Mouse (Mus musculus): ENCODE data around the gene Serpina1e. TPM values are rescaled to one million over a fixed set of nuclear protein-coding genes. Genes with fewer than 3 reads are reported as not detected.
"Not testable (repeated sequence)": the region's sequence is repeated elsewhere in the genome, so short reads cannot be mapped to it uniquely, and the experiment has no call there.

Serpina1e gene
- total RNA-seq, 2 experiments from 2014 or later, result not detected

DNA sequence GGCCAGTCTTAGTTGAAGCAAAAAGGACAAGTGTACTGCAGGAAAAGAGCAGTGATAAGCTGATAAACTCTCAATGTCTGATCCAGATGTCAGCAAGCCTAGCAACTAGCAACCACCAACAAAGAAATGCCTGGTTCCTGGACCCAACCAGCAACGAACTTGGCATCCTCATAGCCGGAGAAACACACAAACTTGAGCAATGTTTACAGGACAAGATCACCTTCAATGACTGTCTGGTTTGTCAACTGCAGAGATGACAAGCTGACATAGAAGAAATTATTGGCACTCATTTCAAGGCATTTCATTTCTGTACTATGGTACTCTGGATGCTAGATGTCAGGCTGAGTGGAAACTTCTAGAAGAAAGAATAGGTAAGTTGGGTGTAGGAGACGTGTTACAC lies 8.0 kb upstream of the Serpina1e start:
- no peak for ATAC-seq (replicated peaks; ENCODE audit: poor library complexity, severe bottlenecking)

DNA sequence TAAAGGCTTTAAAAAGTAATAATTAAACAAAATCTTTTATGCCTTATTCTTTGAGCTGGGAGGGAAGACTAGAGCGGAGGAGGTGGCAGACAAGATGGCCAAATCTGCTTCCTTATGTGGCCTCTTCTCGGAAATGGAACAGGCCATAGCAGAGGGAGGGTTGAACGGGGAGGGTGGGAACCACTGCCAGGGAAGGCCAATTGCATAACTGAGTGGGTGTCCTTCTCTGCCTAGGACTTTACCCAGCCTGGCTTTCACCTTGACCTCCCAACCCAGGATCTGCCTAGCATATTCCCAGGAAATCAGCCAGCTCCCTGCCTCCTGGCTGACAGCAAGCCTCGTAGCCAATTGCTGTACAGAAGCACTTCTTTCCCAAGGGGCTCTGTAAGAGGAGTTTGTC lies 4.5 kb upstream of the Serpina1e start:
- no peak for ATAC-seq (replicated peaks; ENCODE audit: poor library complexity, severe bottlenecking)

DNA sequence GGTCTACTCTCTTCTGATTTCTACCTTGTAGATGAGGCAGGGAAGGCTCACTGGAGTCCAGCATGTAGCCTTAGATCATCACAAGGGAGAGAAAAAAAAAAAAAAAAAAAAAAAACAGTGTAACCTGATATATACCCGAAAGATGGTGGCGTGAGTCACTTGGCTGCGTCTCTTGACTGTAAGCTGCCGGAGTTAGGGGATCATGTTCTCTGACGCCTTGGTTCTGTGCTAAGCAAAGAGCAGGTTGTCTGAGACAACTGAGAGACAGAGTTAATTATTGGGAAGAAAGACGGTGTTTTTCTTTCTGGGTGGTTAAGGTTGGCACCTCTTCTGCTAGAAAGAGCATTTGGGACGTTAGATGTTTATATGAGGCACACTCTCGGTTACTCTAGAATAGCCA lies 4.1 kb upstream of the Serpina1e start:
- ATAC-seq (replicated peaks; ENCODE audit: poor library complexity, severe bottlenecking), result no peak

DNA sequence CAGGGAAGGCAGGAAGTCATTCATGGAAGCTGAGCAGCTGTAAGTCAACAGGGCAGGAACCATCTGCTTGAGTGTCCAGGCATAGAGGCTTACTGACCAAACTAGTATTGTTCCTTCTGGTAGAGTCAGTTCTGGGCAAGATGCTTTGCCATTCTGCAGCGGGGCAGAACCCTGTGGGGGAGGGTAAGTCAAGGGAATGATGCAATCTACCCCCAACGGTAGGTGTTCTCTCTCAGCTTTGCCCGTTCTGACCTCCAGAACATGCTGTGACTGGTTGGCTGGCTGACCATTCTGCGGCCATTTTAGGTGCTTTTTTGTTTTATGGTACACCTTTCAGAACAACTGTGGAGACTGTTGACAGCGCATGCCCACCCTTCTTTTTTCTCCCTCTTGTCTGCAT lies 3.6 kb upstream of the Serpina1e start:
- ATAC-seq (replicated peaks; ENCODE audit: poor library complexity, severe bottlenecking), result no peak

DNA sequence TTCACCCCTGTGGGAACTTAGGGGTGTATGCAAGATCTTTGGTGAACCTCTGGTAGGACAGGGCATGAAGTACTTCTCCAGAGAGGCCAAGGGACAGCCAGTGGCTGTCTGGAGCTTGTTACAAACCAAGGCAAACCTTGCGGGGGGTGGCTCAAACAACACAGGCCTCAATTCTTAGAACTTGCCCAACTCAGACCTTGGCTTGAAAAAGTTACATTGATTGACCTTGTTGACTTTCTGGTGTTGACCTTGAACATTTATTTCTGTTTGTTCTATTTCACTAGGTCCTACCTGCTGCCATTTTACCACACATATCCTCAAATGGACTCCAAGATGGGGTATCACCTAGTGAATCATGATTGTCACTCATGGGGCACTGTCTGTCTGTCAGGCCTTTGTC lies 2.9 kb upstream of the Serpina1e start:
- no peak for ATAC-seq (replicated peaks; ENCODE audit: poor library complexity, severe bottlenecking)

DNA sequence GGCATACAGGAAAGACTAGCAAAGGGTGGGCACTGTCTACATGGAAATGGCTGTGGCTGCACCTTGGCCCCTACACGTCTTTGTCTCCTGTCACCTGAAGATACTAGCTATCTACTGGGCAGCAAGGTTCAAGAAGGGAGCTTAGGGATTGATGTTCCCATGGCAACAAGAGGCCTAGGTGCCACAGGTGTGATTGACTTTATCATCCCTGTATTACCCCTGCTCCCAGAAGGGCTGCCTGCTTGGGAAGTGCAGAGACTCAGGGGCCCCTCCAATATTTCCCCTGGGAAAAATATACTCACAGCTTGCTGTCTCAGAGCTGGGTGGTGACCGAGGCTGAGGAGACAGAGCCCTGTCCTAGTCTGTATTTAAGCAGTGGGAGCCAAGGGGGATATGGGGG lies 2.2 kb downstream of the Serpina1e start:
- ATAC-seq (replicated peaks; ENCODE audit: poor library complexity, severe bottlenecking), result not testable (repeated sequence)

DNA sequence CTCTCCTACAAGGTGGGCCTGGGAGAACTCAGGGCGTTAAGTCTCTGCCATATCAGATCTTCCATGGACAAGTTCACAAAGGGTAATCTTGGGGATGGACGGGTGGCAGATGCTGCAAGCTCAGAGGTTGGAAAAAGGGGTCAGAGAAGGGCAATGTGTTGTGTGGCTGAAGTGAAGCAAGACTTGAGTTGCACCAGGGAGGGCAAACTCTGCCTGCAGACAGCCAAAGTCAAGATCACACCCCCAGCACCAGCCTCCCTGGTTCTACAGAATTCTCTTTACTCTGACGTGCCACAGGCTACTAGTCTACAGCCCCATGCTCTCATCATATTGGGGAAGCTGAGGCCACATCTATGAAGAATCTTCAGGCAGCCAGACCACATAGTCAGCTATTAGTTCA lies 5.8 kb downstream of the Serpina1e start:
- not testable (repeated sequence) for ATAC-seq (replicated peaks; ENCODE audit: poor library complexity, severe bottlenecking)

DNA sequence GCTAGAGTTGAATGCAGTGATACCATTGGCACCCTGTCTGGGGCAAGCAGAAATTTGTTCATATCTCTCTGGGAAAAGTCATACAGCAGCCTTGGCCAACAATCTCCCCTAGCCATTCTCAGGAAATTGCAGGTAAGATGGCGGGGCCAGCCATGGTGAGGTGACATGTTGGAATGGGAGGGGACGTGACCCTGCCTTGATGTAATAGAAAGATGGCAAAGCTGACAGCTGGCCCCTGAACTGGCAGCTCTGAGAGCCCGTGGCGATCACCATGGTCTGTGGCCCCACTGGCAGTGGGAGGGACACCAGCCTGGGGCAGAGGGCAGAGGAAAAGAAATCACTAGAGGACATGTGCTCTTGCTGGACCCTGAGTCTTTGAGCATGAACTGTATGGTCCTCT lies 12.5 kb downstream of the Serpina1e start:
- no peak for ATAC-seq (replicated peaks; ENCODE audit: poor library complexity, severe bottlenecking)

DNA sequence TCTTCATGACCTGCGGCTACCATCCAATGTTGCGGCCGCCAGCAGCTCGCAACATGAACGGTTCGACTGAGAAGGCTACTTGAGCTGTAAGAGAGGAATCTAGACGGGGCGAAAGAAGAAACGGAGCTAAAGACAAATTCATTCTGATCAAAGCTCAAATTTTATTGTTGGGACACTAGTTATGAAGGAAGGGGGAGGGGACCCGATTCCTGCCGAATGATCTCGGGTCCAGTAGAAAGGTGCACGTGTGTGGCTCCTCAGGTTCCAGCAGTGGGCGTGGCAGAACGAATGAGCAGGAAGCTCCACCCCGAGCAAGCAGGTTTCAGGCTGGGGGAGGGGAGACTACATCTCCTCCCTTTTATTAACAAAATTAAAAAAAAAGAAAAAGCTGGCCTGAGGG lies 49.6 kb downstream of the Serpina1e start:
- not testable (repeated sequence) for ATAC-seq (replicated peaks; ENCODE audit: poor library complexity, severe bottlenecking)

DNA sequence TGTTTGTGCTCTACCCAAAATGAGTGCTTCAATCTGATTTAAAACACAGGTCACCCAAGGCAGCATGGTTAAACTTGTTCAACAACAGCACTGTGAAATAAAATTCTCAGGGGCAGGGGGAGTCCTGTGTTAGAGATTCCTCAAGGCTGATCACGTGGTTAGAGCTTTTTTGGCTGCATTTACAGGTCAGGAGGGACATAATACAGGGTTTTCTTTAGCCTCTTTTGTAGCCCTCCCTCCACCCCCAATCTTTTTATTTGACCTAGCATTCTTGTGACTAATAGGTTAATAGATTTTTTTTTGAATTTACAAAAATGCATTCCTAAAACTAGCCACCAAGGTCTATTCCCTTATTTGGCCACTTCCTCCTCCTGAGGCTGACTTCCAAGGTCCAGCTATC lies 51.0 kb downstream of the Serpina1e start:
- ATAC-seq (replicated peaks; ENCODE audit: poor library complexity, severe bottlenecking), result not testable (repeated sequence)

DNA sequence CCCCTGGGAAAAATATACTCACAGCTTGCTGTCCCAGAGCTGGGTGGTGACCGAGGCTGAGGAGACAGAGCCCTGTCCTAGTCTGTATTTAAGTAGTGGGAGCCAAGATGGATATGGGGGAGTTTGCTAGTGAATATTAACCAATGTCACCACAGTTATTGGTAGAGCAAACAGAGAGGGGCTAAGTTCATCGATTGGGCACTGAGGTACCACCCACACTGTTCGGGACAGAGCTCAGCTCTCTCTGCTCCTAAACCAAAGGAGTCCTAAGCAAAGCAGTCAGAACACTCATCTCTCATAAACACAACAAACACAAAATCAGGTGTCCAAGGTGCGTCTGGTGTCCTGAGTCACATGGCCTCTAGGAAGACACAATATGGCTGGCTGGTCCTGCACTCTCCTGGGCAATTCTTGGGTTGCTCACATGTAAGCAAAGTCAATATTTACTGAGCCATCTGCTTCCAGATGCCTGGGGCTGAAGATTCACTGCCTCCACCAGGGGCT lies 53.9 kb downstream of the Serpina1e start, which contains the start of gene Serpina1c:
TSS of gene Serpina1c (minus strand) at position 51 of the 504 bp plus-strand sequence.
- not testable (repeated sequence) for ATAC-seq (replicated peaks; ENCODE audit: poor library complexity, severe bottlenecking)

DNA sequence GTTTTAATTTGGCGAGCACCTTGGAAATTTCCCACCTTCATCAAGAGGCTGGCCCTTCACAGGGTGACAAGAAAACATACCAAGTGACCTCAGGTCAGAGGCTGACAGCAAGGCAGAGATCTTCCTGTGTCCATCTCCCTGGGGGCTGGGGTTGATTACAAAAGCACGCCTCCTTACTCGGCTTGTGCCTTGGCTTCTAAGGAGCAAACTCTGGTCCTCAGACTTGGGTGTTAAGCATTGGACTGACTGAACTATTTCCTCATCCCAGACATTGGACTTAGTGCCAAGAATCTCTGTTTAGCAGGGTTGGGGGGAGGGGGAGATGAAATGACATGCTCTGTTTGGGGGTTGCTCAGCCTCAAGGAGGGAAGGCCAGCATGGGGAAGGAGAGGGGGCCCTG lies 56.8 kb downstream of the Serpina1e start:
- not testable (repeated sequence) for ATAC-seq (replicated peaks; ENCODE audit: poor library complexity, severe bottlenecking)

Other genes starting within 250 kb of the Serpina1e start
- gene Serpina1d, start 185.4 kb downstream of the Serpina1e start, total RNA-seq (2014; fragmentation: Nextera tagmentation), result not detected in 2 replicates
- not detected in 2 replicates for gene Serpina1d, start 185.4 kb downstream of the Serpina1e start, total RNA-seq (2017)
- gene Serpina1b, start 128.6 kb downstream of the Serpina1e start, total RNA-seq (2014; fragmentation: Nextera tagmentation), result not detected in 2 replicates
- not detected in 2 replicates for gene Serpina1b, start 128.6 kb downstream of the Serpina1e start, total RNA-seq (2017)
- gene Serpina1a, start 95.4 kb downstream of the Serpina1e start, total RNA-seq (2014; fragmentation: Nextera tagmentation), result not detected in 2 replicates
- gene Serpina1a, start 95.4 kb downstream of the Serpina1e start, total RNA-seq (2017), result not detected in 2 replicates
- not detected in 2 replicates for gene Serpina1c, start 54.1 kb downstream of the Serpina1e start, total RNA-seq (2014; fragmentation: Nextera tagmentation)
- not detected in 2 replicates for gene Serpina1c, start 54.1 kb downstream of the Serpina1e start, total RNA-seq (2017)
- gene Serpina11, start 31.0 kb upstream of the Serpina1e start, total RNA-seq (2014; fragmentation: Nextera tagmentation), result 0.17 TPM in 1 of 2 replicates, not detected in the other
- not detected in 2 replicates for gene Serpina11, start 31.0 kb upstream of the Serpina1e start, total RNA-seq (2017)
- not detected in 2 replicates for gene Serpina9, start 54.8 kb upstream of the Serpina1e start, total RNA-seq (2014; fragmentation: Nextera tagmentation)
- gene Serpina9, start 54.8 kb upstream of the Serpina1e start, total RNA-seq (2017), result not detected in 2 replicates
- gene Serpina12, start 85.5 kb upstream of the Serpina1e start, total RNA-seq (2014; fragmentation: Nextera tagmentation), result not detected in 2 replicates
- gene Serpina12, start 85.5 kb upstream of the Serpina1e start, total RNA-seq (2017), result 0.13 TPM in 1 of 2 replicates, not detected in the other
- not detected in 2 replicates for gene Serpina5, start 142.1 kb upstream of the Serpina1e start, total RNA-seq (2014; fragmentation: Nextera tagmentation)
- gene Serpina5, start 142.1 kb upstream of the Serpina1e start, total RNA-seq (2017), result not detected in 2 replicates
- not detected in 2 replicates for gene Serpina3a, start 153.7 kb upstream of the Serpina1e start, total RNA-seq (2014; fragmentation: Nextera tagmentation)
- not detected in 2 replicates for gene Serpina3a, start 153.7 kb upstream of the Serpina1e start, total RNA-seq (2017)
- not detected in 2 replicates for gene Serpina3b, start 169.0 kb upstream of the Serpina1e start, total RNA-seq (2014; fragmentation: Nextera tagmentation)
- not detected in 2 replicates for gene Serpina3b, start 169.0 kb upstream of the Serpina1e start, total RNA-seq (2017)
- not detected in 2 replicates for gene Serpina3c, start 194.9 kb upstream of the Serpina1e start, total RNA-seq (2014; fragmentation: Nextera tagmentation)
- not detected in 2 replicates for gene Serpina3c, start 194.9 kb upstream of the Serpina1e start, total RNA-seq (2017)

All from granulocyte monocyte progenitor cell, adult 5-6 weeks (primary cell).